Mouse (Mus musculus) ES-E14 (cell line): ENCODE data around the gene Tmod3.

ENCODE experiments used
- CHD2 ChIP-seq: IDR thresholded peaks from 2 replicates; pipeline ENCODE4 v1.6.1; 2014; ENCODE audit warnings: mild to moderate bottlenecking, low read depth, low read length, inconsistent platforms
- ZNF384 ChIP-seq: IDR thresholded peaks from 2 replicates; pipeline ENCODE4 v1.6.1; 2012; ENCODE audit warnings: low read depth, low read length, inconsistent platforms

GRCm38 (mm10) chr9:75523646-75524045 lies 35.8 kb downstream of the Tmod3 start:
- no peak for TF ChIP-seq CHD2
- TF ChIP-seq ZNF384: no peak
